Mouse (Mus musculus): ENCODE measurements around the gene Gkn2.

DNA sequence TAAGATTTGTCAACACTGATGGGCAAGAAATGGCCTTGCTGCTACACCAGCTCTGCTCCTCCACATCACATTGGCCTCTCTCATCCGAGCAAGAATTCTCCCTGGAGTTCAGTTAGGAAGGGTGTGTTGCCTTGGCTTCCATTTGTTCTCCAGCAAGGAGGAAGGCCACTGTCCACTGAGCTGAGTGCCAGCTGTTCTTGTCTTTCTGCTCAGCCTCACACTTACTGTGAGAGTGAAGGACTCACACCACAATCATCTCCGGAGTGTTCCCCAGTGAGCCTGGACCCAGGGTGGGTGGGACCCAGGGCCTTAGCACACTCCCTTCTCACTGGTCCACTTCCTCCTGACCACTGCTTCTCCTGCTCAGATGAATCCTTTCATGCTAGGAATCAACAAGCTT, 46.2 kb upstream of the Gkn2 start:
- TF ChIP-seq CTCF (IDR thresholded peaks at IDR 0.05; ENCODE audit: control insufficient read depth, insufficient read depth, insufficient read length) (no peak), USF1 (IDR thresholded peaks at IDR 0.05; ENCODE audit: low read depth) (no peak), MYOD1 (IDR thresholded peaks at IDR 0.05; ENCODE audit: control insufficient read depth, insufficient read length, low read depth) (peak; percentile 93), MAX (IDR thresholded peaks at IDR 0.05) (no peak), FOSL1 (IDR thresholded peaks at IDR 0.05; ENCODE audit: insufficient read depth, low read length, poor library complexity, severe bottlenecking) (no peak)
